Mouse (Mus musculus) left cerebral cortex, postnatal 10 days (tissue): ENCODE data around the gene Elmod2. TPM values are rescaled to one million over a fixed set of nuclear protein-coding genes. Genes with fewer than 3 reads are reported as not detected.
"Not testable (repeated sequence)": the region's sequence is repeated elsewhere in the genome, so short reads cannot be mapped to it uniquely, and the experiment has no call there.

Source experiments
- DNase-seq, 2 experiments: peaks; one replicate each; pipeline ENCODE4 v3.0.0; 2021 to 2022; ENCODE audit warnings: low spot score in 2 of 2, mixed read lengths in 1 of 2; ENCODE audit errors: extremely low spot score in 1 of 2
- intact Hi-C: fragments of 180-260 bp; cut with DNase I; formaldehyde crosslinking; loops from one replicate; pipeline ENCODE4 v1.15.1; 2025
- total RNA-seq, 2 experiments: library from RNA; stranded (reverse); gene quantifications; 2 replicates each; pipeline ENCODE4 v1.2.3; 2021

Gene Elmod2
- 10 to 100 TPM; 11.2 to 13.9 TPM for total RNA-seq

DNA sequence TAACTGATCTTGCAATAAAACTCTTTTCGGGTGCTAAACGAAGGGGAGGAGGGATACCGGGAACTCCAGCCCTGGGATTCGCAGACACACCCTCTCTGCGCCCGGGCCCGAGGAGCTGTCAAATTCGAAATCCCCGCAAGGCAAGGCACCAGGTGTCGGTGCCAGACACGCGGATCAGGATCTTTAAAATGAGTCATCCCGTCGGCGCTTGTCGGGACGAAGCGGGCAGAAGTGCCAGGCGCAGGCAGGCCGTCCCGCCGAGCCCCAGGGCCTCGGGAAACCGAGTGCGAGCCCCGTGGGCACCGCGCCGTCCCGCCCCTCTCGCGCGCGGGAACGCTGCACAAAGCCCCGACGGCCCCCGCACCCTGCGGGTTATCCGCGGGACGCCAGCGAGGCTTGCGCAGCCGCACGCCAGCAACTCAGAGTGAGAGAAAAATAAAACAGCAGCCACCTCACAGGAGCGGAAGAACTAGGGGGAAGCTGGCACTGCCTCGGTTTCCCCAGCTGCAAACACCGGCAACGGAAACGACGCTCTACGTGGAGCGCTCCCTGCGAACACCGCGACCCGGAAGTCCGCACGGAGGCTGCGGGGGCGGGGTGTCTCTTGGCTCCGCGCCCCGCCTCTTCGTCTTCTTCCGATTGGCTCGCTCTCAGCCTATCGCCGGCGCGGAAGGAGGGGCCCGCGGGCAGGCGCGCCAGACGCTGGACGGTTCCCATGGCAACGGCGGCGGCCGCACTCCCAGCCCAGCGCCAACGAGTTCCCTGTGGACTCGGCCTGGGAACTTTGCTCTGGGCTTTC, at the start of gene Elmod2:
Elmod2 (minus strand) TSS at position 588 of the 799 bp plus-strand sequence.
- peak; percentile 96 to 99 for DNase-seq
- intact Hi-C loops, result no loop called here

DNA sequence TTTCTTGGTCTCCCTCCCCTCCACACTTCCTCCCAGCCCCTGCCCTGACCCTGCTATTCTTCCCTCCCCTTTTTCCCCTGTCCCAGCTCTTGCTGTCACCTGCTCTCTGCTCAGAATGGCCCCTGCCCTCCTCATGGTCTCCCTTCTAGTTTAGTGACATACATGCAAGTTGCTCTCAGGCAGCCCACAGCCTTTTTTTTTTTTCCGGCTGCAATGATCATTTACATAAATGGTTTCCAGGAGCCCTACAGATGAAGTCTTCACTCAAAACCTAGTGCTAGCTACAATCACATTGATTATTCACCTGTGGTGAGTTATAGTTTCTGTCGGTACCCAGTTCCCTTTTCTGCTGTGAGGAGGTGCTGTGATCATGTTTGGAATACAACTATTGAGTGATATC, 48.7 kb upstream of the Elmod2 start:
- intact Hi-C loops, result no loop called here
- DNase-seq, result no peak

GRCm38 (mm10) chr8:83380141-83380540, 47.9 kb upstream of the Elmod2 start:
- DNase-seq, result no peak
- intact Hi-C loops, result no loop called here

GRCm38 (mm10) chr8:83377231-83377630, 44.9 kb upstream of the Elmod2 start:
- intact Hi-C loops, result no loop called here
- DNase-seq, result no peak

DNA sequence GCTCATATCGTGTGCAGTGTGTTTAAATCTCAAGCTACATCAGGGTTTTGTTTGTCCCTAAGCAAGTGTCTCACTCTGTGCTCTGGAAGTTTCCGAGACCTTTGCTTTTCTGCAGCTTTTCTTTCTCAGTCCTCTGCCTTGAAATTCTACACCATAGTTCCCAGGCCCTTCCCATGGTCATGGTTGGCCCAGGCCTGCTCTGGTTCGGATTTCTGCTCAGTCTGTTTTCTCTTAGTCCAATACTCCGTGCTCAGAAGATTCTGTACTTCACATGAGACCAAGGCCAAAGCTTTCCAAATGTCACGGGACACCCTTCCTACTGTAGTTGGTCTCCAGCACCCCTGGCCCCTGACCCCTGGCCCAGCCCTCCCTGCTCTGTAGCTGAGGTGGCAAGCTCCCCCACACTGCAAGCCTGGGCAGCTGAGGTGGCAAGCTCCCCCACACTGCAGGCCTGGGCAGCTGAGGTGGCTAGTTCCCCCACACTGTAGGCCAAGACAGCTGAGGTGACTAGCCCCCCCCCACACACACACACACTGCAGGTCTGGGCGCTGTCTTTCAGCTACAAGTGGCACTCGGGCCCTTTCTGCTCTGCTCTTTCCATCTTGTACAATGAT, 31.0 kb upstream of the Elmod2 start:
- DNase-seq, result peak in 1 of 2 experiments; percentile 24
- intact Hi-C loops, result no loop called here

DNA sequence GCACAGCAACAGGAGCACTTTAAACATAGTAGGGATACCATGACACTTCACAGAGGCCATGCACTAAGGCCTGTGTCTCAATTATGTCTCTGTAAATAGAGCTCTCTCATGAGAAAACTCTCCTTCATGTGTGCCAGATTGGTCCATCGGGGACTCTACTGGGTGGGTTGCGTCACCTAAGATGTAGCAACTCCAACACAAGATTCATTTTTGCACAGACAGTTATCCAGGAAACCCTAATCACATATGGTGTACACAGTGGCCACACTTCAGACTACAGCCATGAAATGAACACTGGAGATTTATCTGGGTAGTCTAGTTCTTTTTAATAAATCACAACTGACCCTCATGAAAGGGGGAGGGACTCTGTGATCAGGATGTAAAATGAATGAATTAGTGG, 19.0 kb upstream of the Elmod2 start:
- intact Hi-C loops, result no loop called here
- DNase-seq, result no peak

DNA sequence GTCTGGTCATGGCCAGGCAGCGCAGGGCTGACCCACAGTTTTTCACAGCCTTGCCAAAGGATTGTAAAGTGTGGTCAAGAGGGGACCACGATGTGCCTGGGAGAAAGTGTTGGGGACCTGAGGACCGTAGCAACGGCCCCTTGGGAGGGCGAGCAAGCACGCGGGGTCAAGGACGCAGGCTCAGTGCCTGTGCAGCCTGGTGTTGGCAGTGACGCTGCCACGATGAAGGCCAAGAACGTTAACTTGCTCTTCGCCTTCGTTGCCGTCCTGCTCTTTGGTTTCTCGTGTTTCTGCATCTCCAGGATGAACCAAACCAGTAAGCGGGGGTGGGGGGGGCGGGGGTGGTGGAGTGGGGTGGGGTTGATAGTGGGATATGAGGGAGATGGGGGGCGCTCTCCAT, 16.0 kb upstream of the Elmod2 start, which contains the start of gene Mgat4d:
Mgat4d (plus strand) TSS at position 209 of the 400 bp plus-strand sequence.
- DNase-seq, result no peak
- intact Hi-C loops, result loop anchor here (10.0 kb wide), 1 partner anchor 483 kb away; the partner anchor contains the start of gene Rnf150

DNA sequence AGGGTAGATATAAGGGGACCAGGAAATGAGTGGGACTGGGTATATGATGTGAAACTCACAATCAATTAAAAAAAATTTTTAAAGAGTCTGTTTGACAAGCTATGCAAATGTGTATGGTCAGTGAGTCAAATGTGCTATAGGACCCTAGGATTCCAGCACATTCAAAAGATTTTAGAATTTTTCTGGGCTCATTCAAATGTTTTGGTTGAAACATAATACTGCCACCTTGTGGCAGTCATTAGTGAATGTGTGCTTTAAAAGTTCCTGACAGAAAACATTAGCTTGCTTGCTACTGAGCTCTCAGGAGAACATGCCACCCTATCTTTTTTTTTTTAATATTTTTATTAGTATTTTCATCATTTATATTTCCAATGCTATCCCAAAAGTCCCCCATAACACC, 10.4 kb upstream of the Elmod2 start:
- intact Hi-C loops, result loop anchor here (5.0 to 10.0 kb wide), 2 partner anchors 240 to 478 kb away; partner anchors contain the start of gene Rnf150
- no peak for DNase-seq

GRCm38 (mm10) chr8:83342076-83342475, 9.8 kb upstream of the Elmod2 start:
- DNase-seq, result no peak
- intact Hi-C loops, result loop anchor here (5.0 to 10.0 kb wide), 2 partner anchors 240 to 477 kb away; partner anchors contain the start of gene Rnf150

- no peak for DNase-seq
- intact Hi-C loops, result no loop called here
Measured at GRCm38 (mm10) chr8:83332864-83333263, 578 bp upstream of the Elmod2 start.

DNA sequence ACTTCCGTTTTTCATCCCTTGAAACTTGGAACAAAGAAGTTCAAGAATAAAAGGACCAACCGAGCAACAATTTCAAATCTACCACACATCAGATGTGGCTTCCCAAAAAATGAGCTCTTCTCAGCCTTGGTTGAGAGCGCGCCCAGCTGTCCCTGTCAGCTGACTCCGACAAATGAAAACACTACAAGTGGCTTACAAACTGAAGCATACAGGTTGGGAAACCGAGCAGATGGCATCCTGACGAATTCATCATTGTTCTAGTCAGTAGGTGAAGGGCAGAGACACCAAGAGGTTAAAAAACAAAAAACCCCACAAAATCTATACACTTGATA, 753 bp downstream of the Elmod2 start:
- intact Hi-C loops, result no loop called here
- DNase-seq, result peak; percentile 23 to 38

DNA sequence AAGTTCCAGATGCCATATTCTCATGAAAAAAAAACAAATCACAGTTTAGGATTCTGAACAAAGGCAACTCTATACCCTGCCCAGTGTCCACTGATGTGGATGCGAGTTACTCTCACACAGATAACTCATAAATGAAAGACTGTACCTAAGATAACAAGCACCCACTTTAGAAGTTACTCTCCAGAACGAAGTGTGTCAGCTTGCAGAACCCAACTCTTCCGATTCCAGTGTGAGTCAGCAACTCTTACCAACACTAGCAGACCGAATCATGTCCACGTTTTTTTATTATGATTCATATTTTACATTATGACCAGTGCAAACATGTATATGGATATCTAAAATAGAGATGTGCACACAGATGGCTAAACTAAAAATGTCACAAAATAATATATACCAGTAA, 4.4 kb downstream of the Elmod2 start:
- no peak for DNase-seq
- intact Hi-C loops, result no loop called here

- DNase-seq, result no peak
- intact Hi-C loops, result no loop called here
Measured at GRCm38 (mm10) chr8:83323056-83323455, 9.2 kb downstream of the Elmod2 start.

GRCm38 (mm10) chr8:83322374-83322773, 9.9 kb downstream of the Elmod2 start:
- intact Hi-C loops, result no loop called here
- no peak for DNase-seq

- intact Hi-C loops, result no loop called here
- DNase-seq, result no peak
Measured at GRCm38 (mm10) chr8:83320543-83320942, 11.7 kb downstream of the Elmod2 start.

DNA sequence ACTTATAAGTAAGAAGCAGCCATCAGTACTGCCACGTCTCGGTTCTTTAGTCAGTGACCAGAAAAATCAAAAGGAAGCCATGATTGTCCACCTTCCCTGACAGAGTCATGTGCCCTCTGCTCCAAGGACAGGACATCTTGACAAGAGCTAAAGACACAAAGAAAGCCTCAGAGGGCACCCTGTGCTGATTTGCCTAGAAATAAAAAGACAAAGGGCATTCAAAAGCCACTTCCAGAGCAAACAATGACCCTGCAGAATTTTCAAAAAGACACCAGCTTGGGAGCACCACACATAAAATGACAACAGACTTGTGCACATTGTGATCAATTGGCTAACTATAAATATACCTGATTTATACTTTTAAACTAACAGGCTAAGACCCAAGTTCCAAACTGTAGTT, 16.6 kb downstream of the Elmod2 start:
- DNase-seq, result no peak
- intact Hi-C loops, result no loop called here

GRCm38 (mm10) chr8:83315084-83315483, 17.2 kb downstream of the Elmod2 start:
- intact Hi-C loops, DNase-seq: not testable (repeated sequence)

- DNase-seq, result no peak
- intact Hi-C loops, result no loop called here
Measured at GRCm38 (mm10) chr8:83309836-83310235, 22.4 kb downstream of the Elmod2 start.

GRCm38 (mm10) chr8:83304946-83305345, 27.3 kb downstream of the Elmod2 start:
- DNase-seq, result no peak
- intact Hi-C loops, result no loop called here

GRCm38 (mm10) chr8:83300135-83300534, 32.2 kb downstream of the Elmod2 start:
- DNase-seq, result no peak
- intact Hi-C loops, result no loop called here
